Mouse (Mus musculus) brain, embryonic 14.5 days (tissue): ENCODE measurements at regions not wholly inside any gene's neighbourhood (a gene's known extent, or its start where the extent isn't known, plus 50 kb on each side); places are given as distances from the start of the nearest gene placed in this dataset.
A peak's percentile ranks its signal among the peaks of the same experiment; 100 is the strongest.

Experiments used
- CTCF ChIP-seq: fragments of 200-500 bp; IDR thresholded peaks from 2 replicates; pipeline ENCODE4 v1.5.1; 2012; ENCODE audit warnings: inconsistent platforms, mild to moderate bottlenecking, moderate library complexity, borderline replicate concordance; ENCODE audit not compliant: insufficient read depth, insufficient read length; ENCODE audit errors: extremely low read depth
- POLR2A ChIP-seq: fragments of 200-500 bp; IDR thresholded peaks from 2 replicates; pipeline ENCODE4 v1.6.1; 2012; ENCODE audit warnings: mild to moderate bottlenecking, inconsistent platforms, borderline replicate concordance; ENCODE audit not compliant: poor library complexity, insufficient read depth, insufficient read length, severe bottlenecking; ENCODE audit errors: extremely low read depth

DNA sequence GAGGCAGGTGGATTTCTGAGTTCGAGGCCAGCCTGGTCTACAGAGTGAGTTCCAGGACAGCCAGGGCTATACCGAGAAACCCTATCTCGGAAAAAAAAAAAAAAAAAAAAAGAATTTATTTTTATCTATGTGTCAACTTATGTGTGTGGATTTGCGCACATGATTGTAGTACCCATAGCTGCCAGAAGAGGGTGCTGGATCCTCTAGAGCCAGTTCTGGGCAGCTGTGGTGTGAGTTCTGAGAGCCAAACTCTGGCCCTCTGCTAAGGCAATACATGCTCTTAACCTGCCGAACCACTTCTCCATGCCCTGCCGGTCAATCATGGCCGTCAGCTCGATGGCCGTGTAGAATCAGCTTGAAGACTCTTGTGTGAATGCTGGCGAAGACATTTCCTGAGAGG, 138.0 kb upstream of the Mrps10 start:
- peak; percentile 16; the same call in 1 of the 2 replicates for TF ChIP-seq CTCF
- TF ChIP-seq POLR2A, result no peak
